Mouse (Mus musculus) spleen, adult 2 months (tissue): ENCODE measurements around the gene Selenot. TPM values are rescaled to one million over a fixed set of nuclear protein-coding genes. Genes with fewer than 3 reads are reported as not detected.
A peak's percentile ranks its signal among the peaks of the same experiment; 100 is the strongest.

ENCODE experiments used
- DNase-seq, 2 experiments: peaks; one replicate each; pipeline versions ENCODE4 v3.0.0 to v3.0.0-alpha.2; 2012 to 2021; ENCODE audit warnings: low spot score in 2 of 2, low read depth in 1 of 2
- H3K27ac ChIP-seq: fragments of 200-500 bp; 2 replicates; pipeline ENCODE4 v1.5.1; 2012; ENCODE audit warnings: low read length, inconsistent platforms; ENCODE audit not compliant: insufficient read depth
- H3K27me3 ChIP-seq: fragments of 200-500 bp; 2 replicates; pipeline ENCODE4 v1.6.1; 2012; ENCODE audit warnings: mild to moderate bottlenecking, moderate library complexity, low read length, inconsistent platforms; ENCODE audit not compliant: control insufficient read depth, insufficient read depth
- H3K36me3 ChIP-seq: fragments of 200-500 bp; 2 replicates; pipeline ENCODE4 v1.6.1; 2012; ENCODE audit warnings: mild to moderate bottlenecking, low read length, inconsistent platforms; ENCODE audit not compliant: control insufficient read depth, insufficient read depth
- H3K4me1 ChIP-seq: fragments of 200-500 bp; 2 replicates; pipeline ENCODE4 v1.6.1; 2011; ENCODE audit warnings: inconsistent platforms; ENCODE audit not compliant: control insufficient read depth, insufficient read depth, insufficient read length
- H3K4me3 ChIP-seq: fragments of 200-500 bp; 2 replicates; pipeline ENCODE4 v1.5.1; 2011; ENCODE audit warnings: mild to moderate bottlenecking, inconsistent platforms; ENCODE audit not compliant: insufficient read depth, insufficient read length; ENCODE audit errors: extremely low read depth
- CTCF ChIP-seq: fragments of 200-500 bp; IDR thresholded peaks from 2 replicates; pipeline ENCODE4 v1.5.1; 2011; ENCODE audit warnings: mild to moderate bottlenecking, inconsistent platforms; ENCODE audit not compliant: insufficient read depth, insufficient read length, insufficient replicate concordance; ENCODE audit errors: extremely low read depth
- POLR2A ChIP-seq: fragments of 200-500 bp; IDR thresholded peaks from 2 replicates; pipeline ENCODE4 v1.6.1; 2011; ENCODE audit warnings: low read depth, low read length, inconsistent platforms
- WGBS: fragments of 180-500 bp; shearing (Covaris S2); methylation state at CpG from one replicate; pipeline ENCODE4 v1.1.7; 2018; 5-methylcytosine and 5-hydroxymethylcytosine counted together
- polyA plus RNA-seq: library from polyadenylated mRNA; depleted of rRNA; stranded (reverse); fragments of >200 nt; gene quantifications from 2 replicates; pipeline ENCODE4 v1.2.3, GENCODE M21; 2012; rRNA removed

The Selenot gene
- polyA plus RNA-seq: 22.0 and 22.7 TPM in 2 replicates

DNA sequence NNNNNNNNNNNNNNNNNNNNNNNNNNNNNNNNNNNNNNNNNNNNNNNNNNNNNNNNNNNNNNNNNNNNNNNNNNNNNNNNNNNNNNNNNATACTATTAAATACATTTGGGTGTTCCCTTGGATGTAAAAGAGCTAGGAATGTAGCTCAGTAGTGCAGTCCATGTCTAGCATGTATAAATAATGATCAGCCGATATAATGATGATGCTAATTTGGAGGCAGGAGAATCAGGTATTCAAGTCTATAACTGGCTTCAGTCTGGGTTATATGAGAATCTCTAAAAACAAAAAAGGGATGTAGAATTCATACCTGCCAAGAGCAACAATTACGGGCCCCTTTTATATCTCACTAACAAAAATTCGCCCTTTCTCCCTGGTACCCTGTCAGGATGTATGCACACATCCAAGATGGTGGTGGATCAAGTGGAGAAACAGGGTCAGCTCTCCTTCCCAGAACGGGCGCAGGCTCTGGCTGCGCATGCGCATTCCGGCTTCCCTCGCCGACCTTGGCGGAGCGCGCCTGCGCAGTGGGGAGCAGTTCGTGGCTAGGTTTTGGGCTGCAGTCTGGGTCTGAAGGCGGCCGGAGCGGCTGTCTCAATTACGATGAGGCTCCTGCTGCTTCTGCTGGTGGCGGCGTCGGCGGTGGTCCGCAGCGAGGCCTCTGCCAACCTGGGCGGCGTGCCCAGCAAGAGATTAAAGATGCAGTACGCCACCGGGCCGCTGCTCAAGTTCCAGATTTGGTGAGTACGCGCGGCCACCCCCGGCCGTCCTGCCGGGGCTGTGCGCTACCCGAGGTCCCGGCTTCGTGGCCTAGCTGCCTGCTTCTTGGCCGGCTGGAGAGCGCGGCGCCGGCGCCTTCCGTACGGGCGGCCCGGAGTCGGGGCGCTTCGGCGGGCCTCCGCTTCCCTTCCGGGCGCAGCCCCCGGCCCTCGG, at the start of gene Selenot:
TSS of gene Selenot (plus strand) at position 500 of the 930 bp plus-strand sequence.
- 2% methylated on average over 59 of the region's 59 CpGs for WGBS
- peak; percentile 81 to 95 for DNase-seq
- TF ChIP-seq POLR2A (peak; percentile 92), CTCF (no peak)
- no peaks in the 10 kb centered on the region for H3K27me3 ChIP-seq
- H3K36me3 ChIP-seq: no peaks in the 10 kb centered on the region; the same call in 1 of the 2 replicates
- peak within 1 kb of the TSS; percentile 97 for H3K27ac ChIP-seq
- H3K4me3 ChIP-seq: peak within 1 kb of the TSS; percentile 87
- peaks cover 2% of the 10 kb centered on the region for H3K4me1 ChIP-seq

DNA sequence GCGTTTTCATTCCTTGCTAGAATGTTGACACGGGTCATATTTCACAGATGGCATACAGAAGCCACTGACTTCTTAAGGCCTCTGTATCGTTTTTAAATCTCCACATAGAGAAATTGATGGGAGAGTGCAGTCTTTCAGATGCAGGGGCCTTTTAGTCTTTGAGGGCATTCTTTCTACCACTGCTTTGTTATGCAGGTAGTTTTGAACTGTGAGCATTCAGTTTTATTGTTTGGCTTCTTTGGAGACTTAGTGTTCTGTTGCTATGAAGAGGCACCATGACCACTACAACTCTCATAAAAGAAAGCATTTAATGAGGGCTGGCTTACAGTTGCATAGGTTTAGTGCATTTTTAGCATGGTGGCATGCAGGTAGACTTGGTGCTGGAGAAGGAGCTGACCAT, 39.9 kb upstream of the Selenot start:
- no peak for TF ChIP-seq CTCF
- no peak for TF ChIP-seq POLR2A
- Histone ChIP-seq H3K27me3 (no peaks in the 10 kb centered on the region), H3K27ac (no peak overlapping the region), H3K36me3 (peaks cover 15% of the 10 kb centered on the region), H3K4me1 (no peaks in the 10 kb centered on the region), H3K4me3 (no peak overlapping the region)
- WGBS: 94% methylated on average over 3 of the region's 3 CpGs
- no peak for DNase-seq

GRCm38 (mm10) chr3:58552001-58552811, 24.2 kb upstream of the Selenot start:
- TF ChIP-seq CTCF: no peak
- no peak for TF ChIP-seq POLR2A

DNA sequence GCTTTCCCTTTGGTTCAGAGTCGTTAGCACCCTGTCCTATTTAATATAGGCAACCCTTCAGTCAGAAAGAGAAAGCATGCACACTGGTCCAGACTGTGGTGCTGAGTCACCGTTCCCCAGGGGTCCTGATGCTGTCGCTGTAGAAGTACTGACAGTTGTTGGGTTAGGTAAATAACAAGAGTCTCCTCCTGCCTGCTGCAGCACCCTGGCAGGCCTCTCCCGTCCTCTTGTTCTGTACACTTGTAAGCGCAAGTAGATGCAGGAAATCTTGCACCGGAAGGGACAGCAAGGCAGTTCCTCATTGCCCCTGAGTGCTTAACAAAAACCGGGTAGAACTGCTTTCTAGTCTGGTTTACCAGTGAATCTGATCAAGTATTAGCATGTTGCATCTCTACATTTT, 19.8 kb upstream of the Selenot start:
- Histone ChIP-seq H3K27ac (peak overlapping the region; percentile 38), H3K36me3 (peaks cover 12% of the 10 kb centered on the region), H3K27me3 (no peaks in the 10 kb centered on the region), H3K4me3 (peak overlapping the region; percentile 18; the same call in 1 of the 2 replicates), H3K4me1 (peaks cover 3% of the 10 kb centered on the region; the same call in 1 of the 2 replicates)
- TF ChIP-seq CTCF (no peak), POLR2A (no peak)
- WGBS: 50% methylated on average over 7 of the region's 7 CpGs
- no peak for DNase-seq

More at GRCm38 (mm10) chr3:58552001-58552811, 24.2 kb upstream of the Selenot start:
- no peak overlapping the region for H3K4me3 ChIP-seq
- DNase-seq: peak in 1 of 2 experiments; percentile 30
- WGBS: 35% methylated on average over 1 of the region's 1 CpGs
- peaks cover 20% of the 10 kb centered on the region for H3K36me3 ChIP-seq
- peak overlapping the region; percentile 79; the same call in 1 of the 2 replicates for H3K27ac ChIP-seq
- peaks cover 3% of the 10 kb centered on the region; the same call in 1 of the 2 replicates for H3K4me1 ChIP-seq
- H3K27me3 ChIP-seq: no peaks in the 10 kb centered on the region

DNA sequence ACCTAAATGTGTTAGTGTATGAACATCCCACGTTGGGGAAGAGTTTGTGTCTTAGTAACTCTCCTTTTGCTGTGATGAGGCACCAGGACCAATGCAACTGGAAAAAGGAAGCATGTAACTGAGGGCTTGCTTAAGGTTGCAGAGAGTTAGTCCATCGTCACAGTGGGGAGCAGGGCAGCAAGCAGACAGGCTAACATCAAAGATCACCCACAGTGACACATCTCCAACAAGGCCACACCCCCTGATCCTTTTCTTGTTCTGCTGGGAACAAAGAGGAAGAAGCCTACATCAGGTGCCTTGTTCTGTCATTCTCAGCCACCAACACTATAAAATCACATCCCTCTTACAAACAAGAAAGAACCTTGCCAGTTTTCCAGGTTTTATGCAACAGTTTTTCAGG, 16.5 kb upstream of the Selenot start:
- no peaks in the 10 kb centered on the region for H3K27me3 ChIP-seq
- TF ChIP-seq CTCF (no peak), POLR2A (no peak)
- no peaks in the 10 kb centered on the region for H3K4me1 ChIP-seq
- H3K4me3 ChIP-seq: no peak overlapping the region
- DNase-seq: no peak
- WGBS: 72% methylated on average over 2 of the region's 2 CpGs
- no peak overlapping the region for H3K27ac ChIP-seq
- peaks cover 6% of the 10 kb centered on the region; the same call in 1 of the 2 replicates for H3K36me3 ChIP-seq

DNA sequence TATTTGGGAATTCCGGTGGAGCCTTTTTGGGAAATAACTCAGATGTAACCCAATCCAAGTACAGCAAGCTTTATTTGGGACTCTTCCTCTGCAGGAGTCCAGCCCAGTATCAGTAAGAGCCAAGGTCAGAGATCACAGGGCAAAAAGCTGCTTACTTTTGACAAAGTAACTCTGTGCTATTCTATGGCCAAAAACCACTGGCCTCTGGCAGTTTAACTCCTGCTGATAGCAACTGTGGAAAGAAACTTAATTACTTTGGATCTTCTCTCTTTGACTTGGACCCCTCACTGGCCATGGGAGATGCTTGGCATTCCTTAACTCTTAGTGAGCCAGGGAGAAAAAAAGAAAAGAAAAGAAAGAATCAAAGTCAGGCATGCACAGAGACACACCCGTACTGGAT, 15.0 kb upstream of the Selenot start:
- no peak for DNase-seq
- no peak overlapping the region for H3K4me3 ChIP-seq
- TF ChIP-seq CTCF: no peak
- no peak for TF ChIP-seq POLR2A
- H3K36me3 ChIP-seq: 0 out of 2 replicates have a peak, but pooled peaks cover 2% of the 10 kb centered on the region
- 88% methylated on average over 2 of the region's 2 CpGs for WGBS
- no peak overlapping the region for H3K27ac ChIP-seq
- H3K4me1 ChIP-seq: no peaks in the 10 kb centered on the region
- H3K27me3 ChIP-seq: no peaks in the 10 kb centered on the region

DNA sequence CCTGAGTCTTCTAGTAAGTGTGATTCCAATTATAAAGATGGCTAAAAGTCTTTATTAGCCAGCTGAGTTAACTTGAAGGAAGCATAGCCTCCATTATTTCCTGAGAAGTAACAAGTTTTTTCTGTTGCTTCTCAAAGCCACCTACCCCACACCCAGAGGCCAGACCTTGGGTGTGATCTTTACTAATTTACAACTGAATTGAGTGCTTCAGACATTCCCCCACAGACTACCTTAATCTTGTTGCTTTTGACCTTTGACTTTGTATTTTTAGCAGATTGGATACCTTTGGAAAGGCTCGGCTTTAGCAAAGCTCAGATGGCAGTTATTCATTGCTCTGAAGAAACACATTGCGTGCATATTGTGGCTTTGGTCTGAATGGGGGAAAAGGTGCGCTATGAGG, 5.6 kb upstream of the Selenot start:
- WGBS: 93% methylated on average over 3 of the region's 3 CpGs
- no peak overlapping the region for H3K4me3 ChIP-seq
- no peaks in the 10 kb centered on the region for H3K4me1 ChIP-seq
- H3K27ac ChIP-seq: no peak overlapping the region
- DNase-seq: no peak
- no peaks in the 10 kb centered on the region for H3K27me3 ChIP-seq
- TF ChIP-seq POLR2A: no peak
- no peak for TF ChIP-seq CTCF
- no peaks in the 10 kb centered on the region for H3K36me3 ChIP-seq
